Mouse (Mus musculus): ENCODE results near the gene Tmem274. TPM values are rescaled to one million over a fixed set of nuclear protein-coding genes. Genes with fewer than 3 reads are reported as not detected.
"Not testable (repeated sequence)": the region's sequence is repeated elsewhere in the genome, so short reads cannot be mapped to it uniquely, and the experiment has no call there.

Gene Tmem274
- not detected in 2 replicates for polyA plus RNA-seq (2014; fragmentation: Nextera tagmentation; extraction: Ambion mirVana)

DNA sequence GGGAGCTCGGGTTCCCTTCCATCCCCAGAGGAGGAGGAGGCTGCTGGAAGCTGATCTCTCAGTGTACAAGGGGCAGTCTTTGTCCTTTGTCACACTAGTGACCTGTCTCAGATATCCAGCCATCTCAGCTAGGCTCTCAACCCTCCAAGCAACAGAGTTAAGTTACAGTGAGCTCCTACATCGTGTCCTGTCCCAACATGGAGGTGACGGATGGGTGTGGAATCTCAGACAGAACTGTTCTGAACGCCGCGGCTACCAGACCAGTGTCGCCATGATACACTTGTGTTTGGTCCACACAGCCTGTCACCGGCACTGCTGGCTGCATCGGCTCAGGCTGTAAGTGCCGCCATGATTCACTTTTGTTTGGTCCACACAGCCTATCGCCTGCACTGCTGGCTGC lies at the start of gene Tmem274:
Tmem274 (plus strand) TSS at position 301 of the 400 bp plus-strand sequence.
- no peaks in the 10 kb centered on the region for H3K4me1 ChIP-seq (ENCODE audit: control insufficient read depth, insufficient read depth, low read length)
- H3K9ac ChIP-seq (ENCODE audit: low read length): no peak within 1 kb of the TSS
- H3K27ac ChIP-seq (ENCODE audit: low read depth, low read length): no peak within 1 kb of the TSS
- no peak within 1 kb of the TSS for H3K4me3 ChIP-seq (ENCODE audit: low read depth, low read length)
- no peak for ATAC-seq (ENCODE audit: insufficient read depth, low FRiP score, low TSS enrichment)
- DNase-seq (ENCODE audit: low spot score): no peak
- no peak within 1 kb of the TSS for H3K4me2 ChIP-seq (ENCODE audit: low read depth)
- WGBS: 88% methylated on average over 11 of the region's 11 CpGs
- H3K9me3 ChIP-seq (ENCODE audit: control insufficient read depth, low read length): no peaks in the 10 kb centered on the region
- H3K36me3 ChIP-seq (ENCODE audit: control insufficient read depth, insufficient read depth, low read length): peaks cover 5% of the 10 kb centered on the region
- H3K27me3 ChIP-seq (ENCODE audit: control insufficient read depth, insufficient read depth, low read length): no peaks in the 10 kb centered on the region

DNA sequence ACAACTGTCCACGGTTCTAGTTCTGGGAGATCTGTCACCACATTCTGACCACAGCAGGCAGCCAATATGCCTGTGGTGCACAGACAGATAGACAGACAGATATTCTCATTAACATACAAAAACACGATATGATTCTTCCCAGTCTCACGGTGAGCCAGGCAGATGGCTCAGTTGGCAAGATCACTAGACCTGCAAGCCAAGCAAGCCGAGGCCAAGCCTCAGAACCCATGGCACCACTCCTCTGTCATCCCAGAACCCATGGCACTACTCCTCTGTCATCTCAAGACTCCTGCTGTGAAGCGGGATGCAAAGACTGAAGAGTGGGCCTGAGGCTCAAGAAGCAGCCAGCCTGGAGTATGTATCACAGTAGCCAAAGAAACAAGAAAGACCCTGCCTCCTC lies 47.6 kb upstream of the Tmem274 start:
- H3K4me3 ChIP-seq (ENCODE audit: low read depth, low read length): no peak overlapping the region
- H3K27ac ChIP-seq (ENCODE audit: low read depth, low read length): no peak overlapping the region
- H3K36me3 ChIP-seq (ENCODE audit: control insufficient read depth, insufficient read depth, low read length): no peaks in the 10 kb centered on the region
- peaks cover 2% of the 10 kb centered on the region; the same call in 1 of the 2 replicates for H3K4me1 ChIP-seq (ENCODE audit: control insufficient read depth, insufficient read depth, low read length)
- ATAC-seq (ENCODE audit: insufficient read depth, low FRiP score, low TSS enrichment) (no peak), DNase-seq (ENCODE audit: low spot score) (no peak)
- H3K9ac ChIP-seq (ENCODE audit: low read length): no peak overlapping the region
- H3K27me3 ChIP-seq (ENCODE audit: control insufficient read depth, insufficient read depth, low read length): no peaks in the 10 kb centered on the region
- no peak overlapping the region for H3K4me2 ChIP-seq (ENCODE audit: low read depth)
- H3K9me3 ChIP-seq (ENCODE audit: control insufficient read depth, low read length): no peaks in the 10 kb centered on the region
- 88% methylated on average over 5 of the region's 5 CpGs for WGBS

DNA sequence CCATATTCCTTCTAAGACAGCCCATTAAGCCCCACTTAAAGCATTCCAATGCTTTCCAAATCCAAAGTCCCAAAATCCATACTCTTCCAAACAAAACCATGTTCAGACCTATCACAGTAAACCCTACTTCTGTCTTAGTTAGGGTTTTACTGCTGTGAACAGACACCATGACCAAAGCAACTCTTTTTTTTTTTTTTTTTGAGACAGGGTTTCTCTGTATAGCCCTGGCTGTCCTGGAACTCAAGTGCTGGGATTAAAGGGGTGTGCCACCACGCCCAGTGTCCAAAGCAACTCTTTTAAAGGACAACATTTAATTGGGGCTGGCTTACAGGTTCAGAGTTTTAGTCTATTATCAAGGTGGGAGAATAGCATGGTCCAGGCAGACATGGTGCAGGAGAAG lies 45.3 kb upstream of the Tmem274 start:
- H3K4me3 ChIP-seq (ENCODE audit: low read depth, low read length); H3K4me1 ChIP-seq (ENCODE audit: control insufficient read depth, insufficient read depth, low read length); DNase-seq (ENCODE audit: low spot score); H3K27ac ChIP-seq (ENCODE audit: low read depth, low read length); H3K9me3 ChIP-seq (ENCODE audit: control insufficient read depth, low read length); H3K36me3 ChIP-seq (ENCODE audit: control insufficient read depth, insufficient read depth, low read length); H3K4me2 ChIP-seq (ENCODE audit: low read depth); ATAC-seq (ENCODE audit: insufficient read depth, low FRiP score, low TSS enrichment); H3K27me3 ChIP-seq (ENCODE audit: control insufficient read depth, insufficient read depth, low read length); H3K9ac ChIP-seq (ENCODE audit: low read length): not testable (repeated sequence)
- WGBS: 84% methylated on average over 1 of the region's 1 CpGs

DNA sequence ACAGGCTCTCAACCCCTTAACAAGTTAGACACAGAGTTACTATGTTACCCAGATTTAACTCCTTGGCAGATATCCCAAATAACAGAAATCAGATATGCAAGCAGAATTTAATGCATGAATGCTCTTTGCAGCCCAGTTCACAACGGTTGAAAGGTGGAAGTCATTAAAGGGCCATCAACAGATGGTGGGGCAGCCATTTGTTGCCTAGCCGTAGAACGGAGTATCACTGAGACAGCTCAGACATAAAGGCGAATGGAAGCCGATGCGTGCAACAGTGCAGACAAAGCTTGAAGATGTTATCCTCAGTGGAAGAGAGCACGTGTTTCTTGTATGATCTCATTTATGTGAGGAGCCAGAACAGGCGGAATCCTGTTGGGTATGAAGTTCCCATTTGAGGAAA lies 36.6 kb upstream of the Tmem274 start:
- ATAC-seq (ENCODE audit: insufficient read depth, low FRiP score, low TSS enrichment) (no peak), DNase-seq (ENCODE audit: low spot score) (no peak)
- Histone ChIP-seq H3K9ac (ENCODE audit: low read length) (no peak overlapping the region), H3K4me2 (ENCODE audit: low read depth) (no peak overlapping the region), H3K4me3 (ENCODE audit: low read depth, low read length) (no peak overlapping the region), H3K27me3 (ENCODE audit: control insufficient read depth, insufficient read depth, low read length) (no peaks in the 10 kb centered on the region), H3K4me1 (ENCODE audit: control insufficient read depth, insufficient read depth, low read length) (no peaks in the 10 kb centered on the region), H3K27ac (ENCODE audit: low read depth, low read length) (no peak overlapping the region), H3K9me3 (ENCODE audit: control insufficient read depth, low read length) (no peaks in the 10 kb centered on the region), H3K36me3 (ENCODE audit: control insufficient read depth, insufficient read depth, low read length) (no peaks in the 10 kb centered on the region)
- 48% methylated on average over 8 of the region's 8 CpGs for WGBS

DNA sequence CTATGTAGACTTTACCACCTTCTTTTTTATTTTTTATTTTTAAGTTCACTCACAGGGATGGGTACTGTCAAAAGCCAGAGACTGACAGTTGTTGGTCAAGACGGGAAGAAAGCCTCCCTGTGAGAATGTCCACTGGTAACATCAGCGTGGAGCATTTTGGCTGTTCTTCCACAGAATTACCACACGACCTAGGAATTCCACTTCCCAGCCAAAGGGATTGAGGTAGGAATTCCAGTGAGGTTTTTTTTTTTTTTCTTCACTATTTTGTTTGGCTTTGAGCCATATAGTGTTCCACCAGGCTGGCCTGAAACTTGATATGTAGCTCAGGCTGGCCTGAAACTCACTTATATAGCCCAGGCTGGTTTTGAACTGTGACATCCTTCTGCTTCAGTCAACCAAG lies 34.7 kb upstream of the Tmem274 start:
- Histone ChIP-seq H3K9me3 (ENCODE audit: control insufficient read depth, low read length) (no peaks in the 10 kb centered on the region), H3K27me3 (ENCODE audit: control insufficient read depth, insufficient read depth, low read length) (no peaks in the 10 kb centered on the region), H3K27ac (ENCODE audit: low read depth, low read length) (no peak overlapping the region), H3K4me1 (ENCODE audit: control insufficient read depth, insufficient read depth, low read length) (peaks cover 2% of the 10 kb centered on the region; the same call in 1 of the 2 replicates), H3K4me2 (ENCODE audit: low read depth) (no peak overlapping the region), H3K36me3 (ENCODE audit: control insufficient read depth, insufficient read depth, low read length) (no peaks in the 10 kb centered on the region), H3K4me3 (ENCODE audit: low read depth, low read length) (no peak overlapping the region), H3K9ac (ENCODE audit: low read length) (no peak overlapping the region)
- ATAC-seq (ENCODE audit: insufficient read depth, low FRiP score, low TSS enrichment) (no peak), DNase-seq (ENCODE audit: low spot score) (no peak)
- WGBS: 65% methylated on average over 3 of the region's 3 CpGs

DNA sequence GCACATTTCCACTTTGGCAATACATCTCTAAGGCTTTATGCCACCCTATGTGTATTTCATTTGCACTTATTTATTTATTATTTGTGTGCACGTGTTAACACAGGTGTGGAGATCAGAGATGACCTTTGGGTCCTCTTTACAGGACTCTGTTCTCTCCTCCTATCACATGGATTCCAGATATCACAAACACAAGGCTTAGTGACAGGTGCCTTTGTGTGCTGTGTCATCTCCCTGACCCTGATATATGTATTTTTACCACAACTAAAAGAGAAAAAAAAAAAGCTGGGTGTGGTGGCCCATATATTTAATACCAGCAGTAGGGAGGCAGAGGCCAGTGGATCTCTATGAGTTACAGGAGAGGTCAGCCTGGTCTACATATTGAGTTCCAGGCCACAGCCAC lies 32.7 kb upstream of the Tmem274 start:
- no peak for ATAC-seq (ENCODE audit: insufficient read depth, low FRiP score, low TSS enrichment)
- Histone ChIP-seq H3K9ac (ENCODE audit: low read length) (peak overlapping the region; percentile 72), H3K9me3 (ENCODE audit: control insufficient read depth, low read length) (no peaks in the 10 kb centered on the region), H3K4me1 (ENCODE audit: control insufficient read depth, insufficient read depth, low read length) (peaks cover 2% of the 10 kb centered on the region; the same call in 1 of the 2 replicates), H3K36me3 (ENCODE audit: control insufficient read depth, insufficient read depth, low read length) (no peaks in the 10 kb centered on the region), H3K4me3 (ENCODE audit: low read depth, low read length) (no peak overlapping the region), H3K27ac (ENCODE audit: low read depth, low read length) (peak overlapping the region; percentile 86; the same call in 1 of the 2 replicates), H3K4me2 (ENCODE audit: low read depth) (peak overlapping the region; percentile 47; the same call in 1 of the 2 replicates), H3K27me3 (ENCODE audit: control insufficient read depth, insufficient read depth, low read length) (no peaks in the 10 kb centered on the region)
- WGBS: 81% methylated on average over 1 of the region's 1 CpGs
- no peak for DNase-seq (ENCODE audit: low spot score)

DNA sequence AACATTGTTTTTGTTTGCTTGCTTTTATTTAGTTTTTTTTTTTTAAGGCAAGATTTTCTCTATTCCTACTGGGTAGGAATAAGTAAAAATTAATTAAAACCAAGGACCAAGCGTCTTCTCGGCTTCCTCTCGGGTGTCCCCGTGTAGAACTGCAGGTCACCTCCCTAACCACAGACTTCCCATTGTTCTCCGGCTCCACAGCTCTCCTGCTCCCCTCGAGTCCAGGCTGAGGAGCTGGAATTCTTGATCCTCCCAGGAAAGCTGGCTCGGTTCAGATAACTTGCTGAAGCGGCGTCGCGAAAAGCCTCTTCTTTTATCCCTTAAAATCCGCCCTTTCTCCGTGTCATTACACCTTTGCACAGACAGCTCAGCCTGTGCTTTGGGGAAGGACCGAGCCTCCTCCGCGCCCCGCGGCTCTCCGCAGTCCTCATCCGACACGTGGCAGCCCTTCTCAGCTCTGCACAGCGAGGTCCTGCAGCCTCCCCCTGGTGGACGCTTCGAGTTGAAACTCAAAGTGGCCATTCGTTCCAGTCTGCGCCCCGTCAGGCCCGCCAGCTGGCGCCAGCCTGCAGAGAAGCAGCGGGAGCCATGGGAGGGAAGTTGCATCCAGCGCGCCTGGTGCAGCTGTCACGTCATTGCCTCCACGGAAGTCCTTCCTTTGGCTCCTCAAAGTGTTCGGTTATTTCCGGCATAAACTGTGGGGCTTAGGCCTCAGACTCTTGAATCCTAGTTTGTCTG lies 32.0 kb upstream of the Tmem274 start:
- Histone ChIP-seq H3K4me3 (ENCODE audit: low read depth, low read length) (peak overlapping the region; percentile 20; the same call in 1 of the 2 replicates), H3K4me1 (ENCODE audit: control insufficient read depth, insufficient read depth, low read length) (peaks cover 2% of the 10 kb centered on the region; the same call in 1 of the 2 replicates), H3K9me3 (ENCODE audit: control insufficient read depth, low read length) (no peaks in the 10 kb centered on the region), H3K36me3 (ENCODE audit: control insufficient read depth, insufficient read depth, low read length) (no peaks in the 10 kb centered on the region), H3K27ac (ENCODE audit: low read depth, low read length) (peak overlapping the region; percentile 86), H3K4me2 (ENCODE audit: low read depth) (peak overlapping the region; percentile 47), H3K9ac (ENCODE audit: low read length) (peak overlapping the region; percentile 72), H3K27me3 (ENCODE audit: control insufficient read depth, insufficient read depth, low read length) (no peaks in the 10 kb centered on the region)
- WGBS: under 1% methylated on average over 36 of the region's 36 CpGs
- peak; percentile 97 for ATAC-seq (ENCODE audit: insufficient read depth, low FRiP score, low TSS enrichment)
- peak; percentile 96 for DNase-seq (ENCODE audit: low spot score)

DNA sequence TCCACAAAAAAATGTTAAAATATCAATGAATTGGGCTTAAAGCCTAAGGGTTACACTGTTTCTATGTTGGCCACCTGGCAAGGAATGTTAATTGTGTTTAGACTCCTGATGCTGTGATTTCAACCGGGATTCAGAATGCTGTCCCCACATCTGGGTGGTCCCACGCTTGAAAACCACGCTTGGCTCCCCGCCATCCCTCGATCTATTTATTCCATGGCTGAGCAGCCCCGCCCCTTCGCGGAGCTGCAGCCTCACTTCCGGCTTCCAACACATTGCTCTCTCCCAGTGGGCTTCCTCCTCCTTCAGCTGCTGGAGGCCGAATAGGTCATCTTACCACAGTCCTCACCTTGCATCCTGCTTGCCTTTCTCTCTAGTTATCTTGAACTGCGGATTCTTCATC lies 31.3 kb upstream of the Tmem274 start:
- ATAC-seq (ENCODE audit: insufficient read depth, low FRiP score, low TSS enrichment) (peak; percentile 69), DNase-seq (ENCODE audit: low spot score) (peak; percentile 82)
- Histone ChIP-seq H3K27ac (ENCODE audit: low read depth, low read length) (peak overlapping the region; percentile 86), H3K27me3 (ENCODE audit: control insufficient read depth, insufficient read depth, low read length) (no peaks in the 10 kb centered on the region), H3K4me2 (ENCODE audit: low read depth) (peak overlapping the region; percentile 47), H3K4me1 (ENCODE audit: control insufficient read depth, insufficient read depth, low read length) (peaks cover 2% of the 10 kb centered on the region; the same call in 1 of the 2 replicates), H3K36me3 (ENCODE audit: control insufficient read depth, insufficient read depth, low read length) (no peaks in the 10 kb centered on the region), H3K4me3 (ENCODE audit: low read depth, low read length) (no peak overlapping the region), H3K9ac (ENCODE audit: low read length) (no peak overlapping the region; the same call in 1 of the 2 replicates), H3K9me3 (ENCODE audit: control insufficient read depth, low read length) (no peaks in the 10 kb centered on the region)
- 2% methylated on average over 11 of the region's 11 CpGs for WGBS

DNA sequence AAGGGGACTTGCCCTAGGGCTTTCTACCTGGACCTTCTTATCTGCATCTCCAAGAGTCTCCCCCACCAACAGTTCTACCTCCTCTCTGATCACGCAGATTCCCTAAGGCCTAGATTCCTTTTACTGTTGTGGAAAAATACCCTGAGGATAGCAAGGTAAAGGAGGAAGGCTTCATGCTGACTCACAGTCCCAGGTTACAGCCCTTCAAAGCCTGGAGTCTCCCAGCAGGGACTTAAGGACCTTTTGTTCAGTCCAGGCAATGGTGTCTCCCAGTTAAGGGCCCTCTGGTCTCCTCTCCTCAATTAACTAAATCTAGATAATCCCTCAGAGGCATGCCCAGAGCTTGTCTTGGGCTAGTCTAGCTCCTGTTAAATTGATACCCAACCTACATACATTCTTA lies 30.9 kb upstream of the Tmem274 start:
- 54% methylated on average over 1 of the region's 1 CpGs for WGBS

More for the DNA sequence above, 30.9 kb upstream of the Tmem274 start:
- H3K9ac ChIP-seq (ENCODE audit: low read length): no peak overlapping the region
- H3K4me1 ChIP-seq (ENCODE audit: control insufficient read depth, insufficient read depth, low read length): peaks cover 2% of the 10 kb centered on the region; the same call in 1 of the 2 replicates
- H3K9me3 ChIP-seq (ENCODE audit: control insufficient read depth, low read length): no peaks in the 10 kb centered on the region
- no peaks in the 10 kb centered on the region for H3K36me3 ChIP-seq (ENCODE audit: control insufficient read depth, insufficient read depth, low read length)
- H3K27ac ChIP-seq (ENCODE audit: low read depth, low read length): peak overlapping the region; percentile 86; the same call in 1 of the 2 replicates
- H3K4me3 ChIP-seq (ENCODE audit: low read depth, low read length): no peak overlapping the region
- H3K27me3 ChIP-seq (ENCODE audit: control insufficient read depth, insufficient read depth, low read length): no peaks in the 10 kb centered on the region
- DNase-seq (ENCODE audit: low spot score) (no peak), ATAC-seq (ENCODE audit: insufficient read depth, low FRiP score, low TSS enrichment) (no peak)
- H3K4me2 ChIP-seq (ENCODE audit: low read depth): peak overlapping the region; percentile 47
